Mouse (Mus musculus) C2C12 (cell line): ENCODE measurements around the gene Capza1. TPM values are rescaled to one million over a fixed set of nuclear protein-coding genes. Genes with fewer than 3 reads are reported as not detected.

Source experiments
- H3K27me3 ChIP-seq: one replicate; pipeline ENCODE4 v1.6.1; 2011; ENCODE audit not compliant: control insufficient read depth, insufficient read depth, insufficient read length
- H3K36me3 ChIP-seq: one replicate; pipeline ENCODE4 v1.6.1; 2011; ENCODE audit not compliant: control insufficient read depth, insufficient read depth
- H3K4me3 ChIP-seq: one replicate; pipeline ENCODE4 v1.5.1; 2011; ENCODE audit warnings: mild to moderate bottlenecking, control low read depth; ENCODE audit not compliant: poor library complexity, insufficient read depth, severe bottlenecking
- H3K79me2 ChIP-seq: one replicate; pipeline ENCODE4 v1.6.1; 2011; ENCODE audit not compliant: control insufficient read depth, insufficient read depth
- H3K79me3 ChIP-seq: one replicate; pipeline ENCODE4 v1.6.1; 2011; ENCODE audit warnings: low read depth, control low read depth
- H3ac ChIP-seq: one replicate; pipeline ENCODE3; 2011; ENCODE audit warnings: low read depth; ENCODE audit not compliant: control insufficient read depth, insufficient read length
- CEBPB ChIP-seq: IDR thresholded peaks from one replicate; pipeline ENCODE4 v1.6.1; 2011; ENCODE audit warnings: low read depth, mild to moderate bottlenecking, control low read depth, moderate library complexity
- CTCF ChIP-seq: IDR thresholded peaks from one replicate; pipeline ENCODE4 v1.5.1; 2011; ENCODE audit not compliant: control insufficient read depth, insufficient read depth, insufficient read length
- FOSL1 ChIP-seq: IDR thresholded peaks from one replicate; pipeline ENCODE4 v1.8.0; 2011; ENCODE audit warnings: mild to moderate bottlenecking, low read length; ENCODE audit not compliant: poor library complexity, insufficient read depth, severe bottlenecking
- MAX ChIP-seq: IDR thresholded peaks from one replicate; pipeline ENCODE4 v1.6.1; 2011; ENCODE audit warnings: mild to moderate bottlenecking, control low read depth
- MYOD1 ChIP-seq: IDR thresholded peaks from one replicate; pipeline ENCODE4 v1.6.1; 2011; ENCODE audit warnings: low read depth; ENCODE audit not compliant: control insufficient read depth, insufficient read length
- MYOG ChIP-seq: IDR thresholded peaks from one replicate; pipeline ENCODE4 v1.6.1; 2011; ENCODE audit not compliant: control insufficient read depth, insufficient read length; ENCODE audit errors: extremely low read depth
- USF1 ChIP-seq: IDR thresholded peaks from one replicate; pipeline ENCODE4 v1.6.1; 2011; ENCODE audit warnings: low read depth, mild to moderate bottlenecking, control low read depth, moderate library complexity
- polyA plus RNA-seq: library from polyadenylated mRNA; unstranded; fragments of >200 nt; fragmentation: generic; extraction: Trizol; gene quantifications from one replicate; pipeline ENCODE4 v1.2.1, GENCODE M21; 2012; ENCODE audit warnings: missing spikeins

Capza1 gene
- polyA plus RNA-seq, 1 experiment = 27.9 TPM

GRCm38 (mm10) chr3:104788561-104789311, 75.6 kb downstream of the Capza1 start:
- Histone ChIP-seq H3K36me3 (peaks cover 26% of the 10 kb centered on the region), H3K4me3 (peak overlapping the region; percentile 66), H3K27me3 (no peaks in the 10 kb centered on the region), H3K79me2 (peaks cover 48% of the 10 kb centered on the region), H3K79me3 (peaks cover 32% of the 10 kb centered on the region), H3ac (peak overlapping the region; percentile 97)
- no peak for TF ChIP-seq MAX
- TF ChIP-seq CTCF = peak; percentile 83
- peak; percentile 14 for TF ChIP-seq USF1
- TF ChIP-seq MYOG = no peak

DNA sequence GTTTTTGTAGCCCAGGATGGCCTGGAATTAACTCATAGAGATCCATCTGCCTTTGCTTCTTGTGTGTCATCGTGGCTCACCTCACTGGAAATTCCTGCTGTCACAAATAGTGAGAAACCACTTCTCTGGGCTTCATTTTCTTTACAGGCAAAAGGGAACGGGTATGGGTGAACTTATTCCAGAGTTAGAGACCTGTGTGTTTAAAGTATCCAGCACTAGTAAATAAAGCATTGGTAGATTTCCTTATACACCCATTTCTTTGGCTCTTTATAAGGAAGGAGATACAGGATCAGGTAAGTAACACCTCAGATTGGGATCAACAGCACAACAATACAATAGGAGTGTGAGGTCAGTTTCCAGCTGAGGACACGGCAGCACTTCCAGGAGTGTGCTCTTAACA, 76.2 kb downstream of the Capza1 start, which contains the start of gene Rhoc:
Gene Rhoc, plus strand, starts transcription at position 301 of the 400 bp plus-strand sequence.
- no peak for TF ChIP-seq MYOD1
- TF ChIP-seq USF1 = no peak
- TF ChIP-seq FOSL1 = no peak
- TF ChIP-seq MAX = no peak
- no peak for TF ChIP-seq CEBPB
- H3K36me3 ChIP-seq = peaks cover 20% of the 10 kb centered on the region
- H3K4me3 ChIP-seq = peak within 1 kb of the TSS; percentile 66
- H3K79me3 ChIP-seq = peaks cover 32% of the 10 kb centered on the region
- H3K27me3 ChIP-seq = no peaks in the 10 kb centered on the region
- peak within 1 kb of the TSS; percentile 97 for H3ac ChIP-seq
- peaks cover 42% of the 10 kb centered on the region for H3K79me2 ChIP-seq

- Histone ChIP-seq H3K79me3 (peaks cover 8% of the 10 kb centered on the region), H3ac (no peak overlapping the region), H3K36me3 (no peaks in the 10 kb centered on the region), H3K79me2 (peaks cover 14% of the 10 kb centered on the region), H3K27me3 (no peaks in the 10 kb centered on the region), H3K4me3 (no peak overlapping the region)
- TF ChIP-seq MYOD1 = no peak
These were observed 79.0 kb downstream of the Capza1 start for GRCm38 (mm10) chr3:104785284-104785683.

DNA sequence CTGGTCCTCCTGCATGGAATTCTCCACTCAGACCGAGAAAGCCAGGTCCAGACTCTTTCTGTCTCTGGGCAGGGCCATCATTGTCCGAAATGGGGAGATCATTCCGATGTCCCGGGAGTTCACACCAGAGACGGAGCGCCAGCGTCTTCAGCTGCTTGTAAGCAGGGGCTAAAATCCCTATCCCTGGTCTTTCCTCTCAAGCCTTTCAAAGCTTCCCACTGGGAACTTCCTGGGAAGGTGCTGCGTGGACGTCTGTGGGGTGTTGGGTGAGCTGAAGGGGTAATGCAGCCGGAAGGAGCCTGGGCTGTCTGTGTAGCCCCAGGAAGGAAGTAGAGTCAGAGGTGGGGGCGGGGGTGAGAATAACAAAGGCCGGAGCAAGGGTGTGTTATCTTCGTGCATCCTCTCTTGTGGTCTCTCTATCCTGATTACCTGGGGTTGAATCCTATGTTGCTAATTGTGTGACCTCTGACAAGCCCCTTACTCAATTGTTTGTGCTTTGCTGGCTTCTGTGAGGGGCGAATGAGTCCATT, 80.3 kb downstream of the Capza1 start:
- peaks cover 2% of the 10 kb centered on the region for H3K79me2 ChIP-seq
- H3K27me3 ChIP-seq = no peaks in the 10 kb centered on the region
- H3K79me3 ChIP-seq = peaks cover 2% of the 10 kb centered on the region
- TF ChIP-seq MYOG (no peak), MYOD1 (no peak), CTCF (no peak), USF1 (no peak), CEBPB (no peak), MAX (no peak), FOSL1 (no peak)
- no peak overlapping the region for H3K4me3 ChIP-seq
- H3K36me3 ChIP-seq = no peaks in the 10 kb centered on the region
- H3ac ChIP-seq = no peak overlapping the region

- no peak overlapping the region for H3ac ChIP-seq
- H3K36me3 ChIP-seq = no peaks in the 10 kb centered on the region
- peaks cover 9% of the 10 kb centered on the region for H3K27me3 ChIP-seq
- H3K79me2 ChIP-seq = no peaks in the 10 kb centered on the region
- no peaks in the 10 kb centered on the region for H3K79me3 ChIP-seq
- no peak for TF ChIP-seq MAX
- no peak overlapping the region for H3K4me3 ChIP-seq
These were observed 82.1 kb downstream of the Capza1 start for GRCm38 (mm10) chr3:104782061-104782681.

GRCm38 (mm10) chr3:104781471-104781903, 82.8 kb downstream of the Capza1 start, which contains the start of gene Fam19a3:
TSS of gene Fam19a3 (minus strand) at chr3:104781840.
- TF ChIP-seq MYOD1 = no peak
- TF ChIP-seq USF1 = no peak
- TF ChIP-seq FOSL1 = no peak
- TF ChIP-seq MYOG = no peak
- TF ChIP-seq MAX = no peak
- TF ChIP-seq CEBPB = no peak
- TF ChIP-seq CTCF = no peak
- Histone ChIP-seq H3K79me3 (no peaks in the 10 kb centered on the region), H3K4me3 (no peak within 1 kb of the TSS), H3ac (no peak within 1 kb of the TSS), H3K36me3 (no peaks in the 10 kb centered on the region), H3K79me2 (no peaks in the 10 kb centered on the region), H3K27me3 (peaks cover 14% of the 10 kb centered on the region)
